Comparison of ENCODE assay signal across 26 mouse cellular contexts in the genomic region with DNA sequence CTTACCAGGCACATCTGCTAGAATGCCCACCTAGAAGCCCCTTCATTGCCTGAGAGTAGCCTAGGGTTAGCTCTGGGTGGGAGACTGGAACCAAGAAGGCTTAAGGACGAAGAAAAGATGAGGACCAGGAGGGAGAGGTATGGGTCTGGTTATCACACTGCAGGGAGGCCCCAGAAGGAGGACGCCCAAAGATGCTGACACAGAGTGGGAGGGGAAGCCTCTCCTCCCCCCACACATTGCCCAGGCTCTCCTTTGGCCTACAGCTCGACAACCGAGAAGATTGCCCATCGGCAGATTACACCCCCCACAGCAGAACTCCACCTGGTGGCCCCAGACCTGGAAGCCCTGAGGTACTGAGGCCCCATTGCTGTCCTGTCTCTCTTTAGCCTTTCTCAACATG. TPM values are rescaled to one million over a fixed set of nuclear protein-coding genes. Genes with fewer than 3 reads are reported as not detected.
"Had no signal": no experiment of that assay in that cellular context is flagged by ENCODE, and none has a peak within 500 bp of the region (broad histone marks: within the 10 kb centered on the region; RNA-seq: fewer than 3 reads in every experiment).

No protein-coding gene starts in this region.

- H3K27me3 ChIP-seq: lung, embryonic 15.5 days; midbrain, embryonic 13.5 days; midbrain, embryonic 15.5 days; neural tube, embryonic 12.5 days had no signal

- H3K36me3 ChIP-seq: lung, embryonic 15.5 days; midbrain, embryonic 13.5 days; midbrain, embryonic 15.5 days; neural tube, embryonic 12.5 days had no signal

- DNase-seq: lung, adult 18-20 months; lung, postnatal 14 days; lung, postnatal 36 days; retina, postnatal 1 day; right cerebral cortex, adult 18-20 months; right cerebral cortex, postnatal 25 days; right cerebral cortex, postnatal 4 days; spleen, adult 18-20 months; thymus, adult 18-20 months; thymus, postnatal 25 days; thymus, postnatal 4 days had no signal

- H3K4me2 ChIP-seq: lung, embryonic 15.5 days; midbrain, embryonic 11.5 days; midbrain, embryonic 13.5 days; midbrain, embryonic 15.5 days; neural tube, embryonic 12.5 days had no signal

- H3K4me1 ChIP-seq: lung, embryonic 15.5 days; midbrain, embryonic 13.5 days; midbrain, embryonic 15.5 days; neural tube, embryonic 12.5 days had no signal

- H3K4me3 ChIP-seq: lung, embryonic 15.5 days; megakaryocyte, embryonic 14.5 days; midbrain, embryonic 13.5 days; midbrain, embryonic 15.5 days; neural tube, embryonic 12.5 days had no signal

- H3K9ac ChIP-seq: lung, embryonic 15.5 days; midbrain, embryonic 13.5 days; midbrain, embryonic 15.5 days; neural tube, embryonic 12.5 days had no signal

- ATAC-seq: lung, postnatal 0 days; midbrain, embryonic 13.5 days; midbrain, embryonic 15.5 days had no signal

- H3K27ac ChIP-seq: lung, embryonic 15.5 days; macrophage; midbrain, embryonic 13.5 days; midbrain, embryonic 15.5 days; neural tube, embryonic 12.5 days had no signal

- H3K9me3 ChIP-seq: lung, embryonic 15.5 days; megakaryocyte, embryonic 14.5 days; midbrain, embryonic 13.5 days; midbrain, embryonic 15.5 days; neural tube, embryonic 12.5 days had no signal

RNA-seq across cellular contexts. Expression of a gene that starts 16.0 kb away (rescaled TPM):
- total RNA-seq: megakaryocyte progenitor cell, adult 5-6 weeks; monocyte, adult 5-6 weeks had no signal
- polyA plus RNA-seq: macrophage had no signal

RNA-seq across cellular contexts. Expression of a gene that starts 33.8 kb away (rescaled TPM):
- total RNA-seq: megakaryocyte progenitor cell, adult 5-6 weeks; monocyte, adult 5-6 weeks; neutrophil, adult 5-6 weeks had no signal
- polyA plus RNA-seq: lung, embryonic 15.5 days; macrophage; midbrain, embryonic 11.5 days; midbrain, embryonic 13.5 days; neural tube, embryonic 12.5 days; small intestine, adult 2 months; stomach, embryonic 14.5 days; thymus, postnatal 0 days; urinary bladder, adult 2 months had no signal
